10 mouse cellular contexts compared by ENCODE assay signal in the genomic region with DNA sequence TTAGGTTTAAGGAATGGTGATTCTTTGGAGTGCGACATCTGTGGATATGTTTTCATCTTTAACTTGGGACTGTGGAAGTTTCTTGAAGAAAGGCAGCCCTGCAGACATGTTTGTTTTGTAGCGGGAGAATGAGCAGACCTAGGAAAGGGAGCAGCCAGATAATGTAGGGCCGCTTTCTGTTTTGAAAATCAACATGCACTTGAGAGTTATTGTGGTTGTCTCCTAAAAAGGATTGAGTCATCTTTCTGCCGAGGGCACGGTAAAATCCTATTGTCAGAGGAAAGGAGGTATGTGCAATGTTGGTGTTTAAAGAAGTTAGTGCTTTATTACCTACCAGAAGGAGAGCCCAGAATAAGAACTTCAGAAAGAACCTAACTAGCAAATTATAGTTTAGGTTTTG. TPM values are rescaled to one million over a fixed set of nuclear protein-coding genes. Genes with fewer than 3 reads are reported as not detected.
DNase-seq lines count a peak whose midpoint lies in the region; ATAC-seq and TF ChIP-seq lines count a peak whose summit lies in the region.
"Had no signal": no experiment of that assay in that cellular context is flagged by ENCODE, and none has a peak within 500 bp of the region (broad histone marks: within the 10 kb centered on the region; RNA-seq: fewer than 3 reads in every experiment).

No protein-coding gene starts in this region.

- H3K4me3 ChIP-seq in heart, embryonic 15.5 days, result peak overlapping the region; percentile 98
- H3K4me3 ChIP-seq in cortical plate, adult 2 months (ENCODE audit: insufficient read depth, low read length), result peak overlapping the region; percentile 96
- H3K4me3 ChIP-seq in hindbrain, embryonic 14.5 days (replicated peaks; ENCODE audit: low read length), result peak overlapping the region; percentile 77
- H3K4me3 ChIP-seq in midbrain, embryonic 12.5 days, result peak overlapping the region; percentile 88
- no peak overlapping the region for H3K4me3 ChIP-seq in thymus, adult 2 months (ENCODE audit: control insufficient read depth, insufficient read depth, low read length)

- WGBS in heart, embryonic 15.5 days, result 16% methylated on average over 5 of the region's 5 CpGs
- WGBS in hindbrain, embryonic 14.5 days, result 30% methylated on average over 5 of the region's 5 CpGs
- 19% methylated on average over 5 of the region's 5 CpGs for WGBS in midbrain, embryonic 12.5 days
- WGBS in thymus, adult 2 months, result 71% methylated on average over 5 of the region's 5 CpGs

- H3K36me3 ChIP-seq in heart, embryonic 15.5 days, result no peaks in the 10 kb centered on the region
- H3K36me3 ChIP-seq in hindbrain, embryonic 14.5 days (replicated peaks; ENCODE audit: control insufficient read depth, insufficient read depth), result no peaks in the 10 kb centered on the region
- H3K36me3 ChIP-seq in midbrain, embryonic 12.5 days, result no peaks in the 10 kb centered on the region
- H3K36me3 ChIP-seq in thymus, adult 2 months (ENCODE audit: control insufficient read depth, insufficient read depth, low read length), result no peaks in the 10 kb centered on the region

- no peak for ATAC-seq in heart, embryonic 15.5 days (replicated peaks; ENCODE audit: insufficient number of reproducible peaks, insufficient read depth, low FRiP score, low read depth)
- no peak for ATAC-seq in hindbrain, embryonic 14.5 days (ENCODE audit: low FRiP score)
- ATAC-seq in midbrain, embryonic 12.5 days (ENCODE audit: low FRiP score, low read depth), result no peak

- H3K9me3 ChIP-seq in heart, embryonic 15.5 days (replicated peaks), result no peaks in the 10 kb centered on the region
- no peaks in the 10 kb centered on the region for H3K9me3 ChIP-seq in hindbrain, embryonic 14.5 days (ENCODE audit: control insufficient read depth, low read length)
- no peaks in the 10 kb centered on the region for H3K9me3 ChIP-seq in midbrain, embryonic 12.5 days

- intact Hi-C loops in left cerebral cortex, postnatal 36 days (cut with DNase I), result loop anchor here (10.0 kb wide), 1 partner anchor 280 kb away; no protein-coding TSS in a partner anchor

- peak overlapping the region; percentile 99 for H3K9ac ChIP-seq in heart, embryonic 15.5 days
- peak overlapping the region; percentile 92 for H3K9ac ChIP-seq in hindbrain, embryonic 14.5 days
- peak overlapping the region; percentile 97 for H3K9ac ChIP-seq in midbrain, embryonic 12.5 days (replicated peaks)

- H3K4me1 ChIP-seq in heart, embryonic 15.5 days (replicated peaks), result peaks cover 57% of the 10 kb centered on the region
- peaks cover 3% of the 10 kb centered on the region for H3K4me1 ChIP-seq in cortical plate, adult 2 months (ENCODE audit: control insufficient read depth, insufficient read depth, low read length)
- H3K4me1 ChIP-seq in hindbrain, embryonic 14.5 days (replicated peaks; ENCODE audit: control insufficient read depth, insufficient read depth, low read length), result peaks cover 43% of the 10 kb centered on the region
- peaks cover 57% of the 10 kb centered on the region for H3K4me1 ChIP-seq in midbrain, embryonic 12.5 days
- peaks cover 27% of the 10 kb centered on the region for H3K4me1 ChIP-seq in thymus, adult 2 months (replicated peaks; ENCODE audit: control insufficient read depth, insufficient read depth, low read length)

- H3K4me2 ChIP-seq in heart, embryonic 15.5 days, result peak overlapping the region; percentile 97
- H3K4me2 ChIP-seq in hindbrain, embryonic 14.5 days (replicated peaks), result peak overlapping the region; percentile 95
- peak overlapping the region; percentile 99 for H3K4me2 ChIP-seq in midbrain, embryonic 12.5 days (replicated peaks)

- no peak for TF ChIP-seq CTCF in cortical plate, adult 2 months (IDR thresholded peaks at IDR 0.05; ENCODE audit: extremely low read depth, insufficient read depth, low read length)
- no peak for TF ChIP-seq CTCF in thymus, adult 2 months (IDR thresholded peaks at IDR 0.05; ENCODE audit: borderline replicate concordance, control insufficient read depth, extremely low read depth, insufficient read depth, low read length, poor library complexity)

- no peak for TF ChIP-seq POLR2A in cortical plate, adult 2 months (IDR thresholded peaks at IDR 0.05; ENCODE audit: extremely low read depth, insufficient read depth, low read length)
- TF ChIP-seq POLR2A in thymus, adult 2 months (IDR thresholded peaks at IDR 0.05; ENCODE audit: control insufficient read depth, extremely low read depth, insufficient read depth, low read length, poor library complexity), result no peak

- DNase-seq in heart, postnatal 4 days, result no peak
- DNase-seq in hindbrain, embryonic 14.5 days (ENCODE audit: low spot score), result no peak
- DNase-seq in thymus, adult 2 months, result no peak
- no peak for DNase-seq in left cerebral cortex, postnatal 36 days (ENCODE audit: low spot score in 2 of 2)
- DNase-seq in urinary bladder, postnatal 10 days (ENCODE audit: low spot score), result no peak
- DNase-seq: left cerebral cortex, postnatal 4 days; right cerebral cortex, postnatal 4 days had no signal

- peak overlapping the region; percentile 100 for H3K27ac ChIP-seq in heart, embryonic 15.5 days
- H3K27ac ChIP-seq in cortical plate, adult 2 months (ENCODE audit: insufficient read depth, low read length), result peak overlapping the region; percentile 30; the same call in 1 of the 2 replicates
- no peak overlapping the region for H3K27ac ChIP-seq in hindbrain, embryonic 14.5 days
- H3K27ac ChIP-seq in midbrain, embryonic 12.5 days (replicated peaks), result no peak overlapping the region
- H3K27ac ChIP-seq in thymus, adult 2 months (ENCODE audit: control insufficient read depth, insufficient read depth, low read length), result no peak overlapping the region

- H3K27me3 ChIP-seq in heart, embryonic 15.5 days, result no peaks in the 10 kb centered on the region
- H3K27me3 ChIP-seq in hindbrain, embryonic 14.5 days (ENCODE audit: control insufficient read depth, insufficient read depth, low read length), result no peaks in the 10 kb centered on the region
- no peaks in the 10 kb centered on the region for H3K27me3 ChIP-seq in midbrain, embryonic 12.5 days
- peaks cover 4% of the 10 kb centered on the region; the same call in 1 of the 2 replicates for H3K27me3 ChIP-seq in thymus, adult 2 months (ENCODE audit: control insufficient read depth, insufficient read depth, low read length)

RNA-seq across cellular contexts. Expression of gene Igf1r, which starts 2.6 kb away (rescaled TPM):
- polyA plus RNA-seq in heart, embryonic 15.5 days (2015; fragmentation: Nextera tagmentation; extraction: Ambion mirVana), result 13.9 and 16.5 TPM in 2 replicates
- total RNA-seq in heart, postnatal 4 days (2021), result 10 to 100 TPM; 53.5 to 58.5 TPM
- polyA plus RNA-seq in cortical plate, adult 2 months (2012; rRNA removed), result 22.7 TPM in 2 replicates
- 18.3 and 21.0 TPM in 2 replicates for polyA plus RNA-seq in hindbrain, embryonic 14.5 days (2014; fragmentation: Nextera tagmentation; extraction: Ambion mirVana)
- polyA plus RNA-seq in midbrain, embryonic 12.5 days (2016; fragmentation: Nextera tagmentation; extraction: Ambion mirVana), result 36.9 and 37.6 TPM in 2 replicates
- polyA plus RNA-seq in thymus, adult 2 months (2012; rRNA removed), result 9.0 and 9.2 TPM in 2 replicates
- total RNA-seq in left cerebral cortex, postnatal 36 days (2021), result 10 to 100 TPM; 38.4 to 62.0 TPM

Comparison
In these comparisons a context has a peak if more than half of its experiments do, and no peak if none do; other contexts are left out.
1. H3K27ac ChIP-seq: peak in heart, embryonic 15.5 days (single experiment) and cortical plate, adult 2 months (single experiment); none in hindbrain, embryonic 14.5 days (single experiment), midbrain, embryonic 12.5 days (single experiment) and thymus, adult 2 months (single experiment).
2. Peak in every context shown above with its lines, with median percentiles within 50 percentile points of each other: H3K4me2 ChIP-seq and H3K9ac ChIP-seq.